Mouse (Mus musculus) bone marrow macrophage, adult 2 months (primary cell): ENCODE measurements at regions not wholly inside any gene's neighbourhood (a gene's known extent, or its start where the extent isn't known, plus 50 kb on each side); places are given as distances from the start of the nearest gene placed in this dataset.

Experiments used
- CTCF ChIP-seq: IDR thresholded peaks from 2 replicates; pipeline ENCODE4 v1.5.1; 2012; ENCODE audit warnings: low read depth, mild to moderate bottlenecking, low read length, moderate library complexity
- POLR2A ChIP-seq: IDR thresholded peaks from 2 replicates; pipeline ENCODE4 v1.6.1; 2012; ENCODE audit warnings: mild to moderate bottlenecking, low read depth, low read length, borderline replicate concordance

GRCm38 (mm10) chr2:169213314-169213713, 257.9 kb upstream of the Zfp64 start:
- no peak for TF ChIP-seq CTCF
- no peak for TF ChIP-seq POLR2A
